8 mouse cellular contexts compared by ENCODE assay signal in genomic region chr13:54693558-54694347, GRCm38 (mm10). TPM values are rescaled to one million over a fixed set of nuclear protein-coding genes. Genes with fewer than 3 reads are reported as not detected.
A peak's percentile ranks its signal among the peaks of the same experiment; 100 is the strongest.
DNase-seq lines count a peak whose midpoint lies in the region; ATAC-seq and TF ChIP-seq lines count a peak whose summit lies in the region.

Rnf44 (minus strand) TSS chr13:54693907.

- under 1% methylated on average over 89 of the region's 92 CpGs for WGBS in kidney, embryonic 14.5 days
- WGBS in limb, embryonic 15.5 days, result under 1% methylated on average over 84 of the region's 92 CpGs

- H3K4me3 ChIP-seq in bone marrow macrophage, adult 2 months (ENCODE audit: insufficient read depth, low read length), result peak within 1 kb of the TSS; percentile 93
- peak within 1 kb of the TSS; percentile 100 for H3K4me3 ChIP-seq in embryonic fibroblast, embryonic 13.5 days (ENCODE audit: insufficient read depth, low read length)
- H3K4me3 ChIP-seq in kidney, embryonic 14.5 days (ENCODE audit: low read length), result peak within 1 kb of the TSS; percentile 88
- H3K4me3 ChIP-seq in limb, embryonic 15.5 days, result peak within 1 kb of the TSS; percentile 96

- H3K27me3 ChIP-seq in kidney, embryonic 14.5 days (ENCODE audit: control insufficient read depth, insufficient read depth, low read length), result no peaks in the 10 kb centered on the region
- no peaks in the 10 kb centered on the region for H3K27me3 ChIP-seq in limb, embryonic 15.5 days

- ATAC-seq in kidney, embryonic 14.5 days (ENCODE audit: low FRiP score, low TSS enrichment), result peak; percentile 99
- peak; percentile 100 for ATAC-seq in limb, embryonic 15.5 days (ENCODE audit: insufficient number of reproducible peaks, low FRiP score, low TSS enrichment, low read depth)

- no peaks in the 10 kb centered on the region for H3K36me3 ChIP-seq in kidney, embryonic 14.5 days (ENCODE audit: control insufficient read depth, insufficient read depth, low read length)
- H3K36me3 ChIP-seq in limb, embryonic 15.5 days, result no peaks in the 10 kb centered on the region

- peak within 1 kb of the TSS; percentile 95 for H3K27ac ChIP-seq in bone marrow macrophage, adult 2 months (ENCODE audit: insufficient read depth, low read depth, low read length)
- peak within 1 kb of the TSS; percentile 98 for H3K27ac ChIP-seq in embryonic fibroblast, embryonic 13.5 days (ENCODE audit: insufficient read depth, low read length)
- peak within 1 kb of the TSS; percentile 94 for H3K27ac ChIP-seq in kidney, embryonic 14.5 days (ENCODE audit: low read depth, low read length)
- peak within 1 kb of the TSS; percentile 96 for H3K27ac ChIP-seq in limb, embryonic 15.5 days

- peak; percentile 100 for DNase-seq in A20 (ENCODE audit: low read depth, low spot score)
- DNase-seq in heart, adult 9 months (ENCODE audit: low spot score in 2 of 2), result peak; percentile 98 to 99
- DNase-seq in monocyte, adult 2 months (ENCODE audit: low read depth in 1 of 2, low spot score in 2 of 2), result peak; percentile 98 to 99
- peak; percentile 99 for DNase-seq in spleen, postnatal 36 days (ENCODE audit: low spot score in 2 of 2)

- H3K4me2 ChIP-seq in kidney, embryonic 14.5 days (replicated peaks; ENCODE audit: low read depth, low read length), result peak within 1 kb of the TSS; percentile 83
- peak within 1 kb of the TSS; percentile 87 for H3K4me2 ChIP-seq in limb, embryonic 15.5 days

- H3K9ac ChIP-seq in kidney, embryonic 14.5 days (ENCODE audit: low read depth, low read length), result peak within 1 kb of the TSS; percentile 97
- peak within 1 kb of the TSS; percentile 86 for H3K9ac ChIP-seq in limb, embryonic 15.5 days

- peaks cover 23% of the 10 kb centered on the region for H3K4me1 ChIP-seq in bone marrow macrophage, adult 2 months (ENCODE audit: control insufficient read depth, insufficient read depth, low read length)
- H3K4me1 ChIP-seq in embryonic fibroblast, embryonic 13.5 days (ENCODE audit: control insufficient read depth, insufficient read depth, low read length), result peaks cover 10% of the 10 kb centered on the region
- H3K4me1 ChIP-seq in kidney, embryonic 14.5 days (ENCODE audit: control insufficient read depth, insufficient read depth, low read length), result peaks cover 14% of the 10 kb centered on the region
- H3K4me1 ChIP-seq in limb, embryonic 15.5 days, result peaks cover 29% of the 10 kb centered on the region

- TF ChIP-seq CTCF in bone marrow macrophage, adult 2 months (IDR thresholded peaks at IDR 0.05; ENCODE audit: low read depth, low read length), result no peak
- TF ChIP-seq CTCF in embryonic fibroblast, embryonic 13.5 days (IDR thresholded peaks at IDR 0.05; ENCODE audit: borderline replicate concordance, insufficient read depth, low read length), result no peak

- no peaks in the 10 kb centered on the region for H3K9me3 ChIP-seq in kidney, embryonic 14.5 days (ENCODE audit: control insufficient read depth, low read length)
- H3K9me3 ChIP-seq in limb, embryonic 15.5 days, result no peaks in the 10 kb centered on the region

- peak; percentile 28; the same call in 1 of the 2 replicates for TF ChIP-seq POLR2A in bone marrow macrophage, adult 2 months (IDR thresholded peaks at IDR 0.05; ENCODE audit: borderline replicate concordance, low read depth, low read length)
- TF ChIP-seq POLR2A in embryonic fibroblast, embryonic 13.5 days (IDR thresholded peaks at IDR 0.05; ENCODE audit: low read depth, low read length), result peak; percentile 55; the same call in 1 of the 2 replicates

RNA-seq across cellular contexts. Expression of gene Rnf44, which starts in this region (rescaled TPM):
- 87.3 and 96.2 TPM in 2 replicates for polyA plus RNA-seq in bone marrow macrophage, adult 2 months (2012; ENCODE audit: insufficient read depth, insufficient read length, missing spikeins)
- polyA plus RNA-seq in embryonic fibroblast, embryonic 13.5 days (2011; ENCODE audit: insufficient read length, low read depth, missing spikeins), result 39.2 and 39.4 TPM in 2 replicates
- 74.0 and 92.7 TPM in 2 replicates for polyA plus RNA-seq in kidney, embryonic 14.5 days (2014; fragmentation: Nextera tagmentation; extraction: Ambion mirVana)
- 58.8 and 60.3 TPM in 2 replicates for polyA plus RNA-seq in limb, embryonic 15.5 days (2015; fragmentation: Nextera tagmentation; extraction: Ambion mirVana)

Comparison
In these comparisons a context has a peak if more than half of its experiments do, and no peak if none do; other contexts are left out.
1. Peak in every context shown above with its lines: DNase-seq, ATAC-seq, H3K4me3 ChIP-seq and H3K27ac ChIP-seq.